Mouse (Mus musculus): ENCODE data around the gene Gm13023.
"Not testable (repeated sequence)": the region's sequence is repeated elsewhere in the genome, so short reads cannot be mapped to it uniquely, and the experiment has no call there.

The Gm13023 gene

DNA sequence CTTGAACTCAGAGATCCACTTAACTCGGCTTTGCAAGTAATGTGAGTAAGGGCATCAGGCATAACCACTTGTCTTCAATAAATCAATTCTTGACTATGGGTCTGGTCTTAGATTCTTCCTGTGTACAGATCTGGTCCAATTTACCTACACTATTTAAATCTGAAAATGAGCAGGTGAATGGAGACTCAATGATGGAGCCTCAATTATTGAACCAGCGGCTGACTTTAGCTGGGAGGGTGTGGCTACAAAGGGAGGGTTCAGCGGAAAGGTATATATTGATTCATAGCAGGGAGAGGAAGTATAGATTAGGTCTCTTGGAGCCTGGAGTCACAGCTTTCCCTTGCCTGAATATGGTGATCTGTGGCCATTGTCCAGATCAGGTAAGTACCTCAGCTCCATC, at the start of gene Gm13023:
Gene Gm13023 (plus strand): TSS at position 301 of the 400 bp plus-strand sequence.
- DNase-seq (ENCODE audit: low read depth), result not testable (repeated sequence)

DNA sequence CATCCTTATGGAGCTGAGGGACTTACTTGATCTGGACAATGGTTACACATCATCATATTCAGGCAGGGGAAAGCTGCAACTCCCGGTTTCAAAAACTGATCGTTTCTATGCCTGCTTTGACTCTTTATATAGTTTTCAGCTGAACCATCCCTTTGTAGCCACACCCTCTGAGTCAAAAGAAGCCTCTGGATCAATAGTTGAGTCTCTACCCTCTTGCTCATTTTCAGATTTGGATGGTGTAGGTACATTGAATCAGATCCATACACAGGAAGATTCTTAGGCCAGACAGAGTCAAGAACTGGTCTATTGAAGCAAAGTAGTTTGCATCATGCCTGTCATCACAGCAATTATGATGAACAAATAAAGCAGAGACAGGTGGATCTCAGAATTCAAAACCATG, 26.8 kb downstream of the Gm13023 start, which contains the start of gene Gm13084:
Gene Gm13084 (minus strand): TSS at position 101 of the 400 bp plus-strand sequence.
- DNase-seq (ENCODE audit: low read depth), result no peak

Data from 416B (cell line).